Mouse (Mus musculus) liver, embryonic 14.5 days (tissue): ENCODE measurements around the gene Nkd2. TPM values are rescaled to one million over a fixed set of nuclear protein-coding genes. Genes with fewer than 3 reads are reported as not detected.

ENCODE experiments used
- ATAC-seq: fragments of 200-750 bp; cut with Nextera tagmentation; 2 replicates; pipeline ENCODE4 v1.8.0; 2017; ENCODE audit warnings: moderate number of reproducible peaks, mild to moderate bottlenecking, moderate library complexity; ENCODE audit not compliant: insufficient read depth
- DNase-seq, 3 experiments: peaks; one replicate each; pipeline ENCODE4 v3.0.0-alpha.2; 2012 to 2013; ENCODE audit warnings: low read depth in 3 of 3, low spot score in 3 of 3
- H3K27ac ChIP-seq: fragments of 300-500 bp; sonication (generic); 2 replicates; pipeline ENCODE4 v1.5.1; 2014; ENCODE audit warnings: moderate library complexity, mild to moderate bottlenecking, control low read depth, inconsistent platforms
- H3K27me3 ChIP-seq: fragments of 300-500 bp; sonication (generic); 2 replicates; pipeline ENCODE4 v1.6.1; 2014; ENCODE audit warnings: mild to moderate bottlenecking, low read length, moderate library complexity; ENCODE audit not compliant: control insufficient read depth, insufficient read depth
- H3K36me3 ChIP-seq: fragments of 300-500 bp; sonication (generic); replicated peaks from 2 replicates; pipeline ENCODE4 v1.6.1; 2014; ENCODE audit warnings: low read depth; ENCODE audit not compliant: control insufficient read depth, insufficient read depth
- H3K4me1 ChIP-seq, 2 experiments: fragments of 200-500 bp in 1 of 2; fragments of 300-500 bp in 1 of 2; sonication (generic) in 1 of 2; replicated peaks; 2 replicates each; pipeline ENCODE4 v1.6.1; 2012 to 2014; ENCODE audit warnings: antibody characterized with exemption in 1 of 2, inconsistent platforms in 1 of 2, low read length in 1 of 2; ENCODE audit not compliant: control insufficient read depth in 2 of 2, insufficient read depth in 2 of 2
- H3K4me2 ChIP-seq: fragments of 300-500 bp; sonication (generic); 2 replicates; pipeline ENCODE4 v1.6.1; 2014; ENCODE audit warnings: low read depth, mild to moderate bottlenecking, control low read depth, moderate library complexity
- H3K4me3 ChIP-seq, 2 experiments: fragments of 200-500 bp in 1 of 2; fragments of 300-500 bp in 1 of 2; sonication (generic) in 1 of 2; 2 replicates each; pipeline ENCODE4 v1.5.1; 2012 to 2014; ENCODE audit warnings: low read depth in 2 of 2, low read length in 2 of 2, mild to moderate bottlenecking in 2 of 2, control low read depth in 1 of 2, inconsistent platforms in 1 of 2, moderate library complexity in 1 of 2; ENCODE audit not compliant: insufficient read depth in 1 of 2
- H3K9ac ChIP-seq: fragments of 300-500 bp; sonication (generic); replicated peaks from 2 replicates; pipeline ENCODE4 v1.6.1; 2014; ENCODE audit warnings: mild to moderate bottlenecking, control low read depth, moderate library complexity
- H3K9me3 ChIP-seq: fragments of 300-500 bp; sonication (generic); 2 replicates; pipeline ENCODE4 v1.6.1; 2016; ENCODE audit warnings: low read length, mixed read lengths; ENCODE audit not compliant: control insufficient read depth
- CTCF ChIP-seq: IDR thresholded peaks from 2 replicates; pipeline ENCODE4 v1.5.1; 2016; ENCODE audit warnings: antibody characterized with exemption, low read depth, control low read depth
- EP300 ChIP-seq: IDR thresholded peaks from 2 replicates; pipeline ENCODE4 v1.6.1; 2016; ENCODE audit warnings: antibody characterized with exemption, low read depth
- WGBS: fragments of 180-500 bp; shearing (Covaris S2); extraction: QIAGEN DNeasy Blood & Tissue Kit; methylation state at CpG from one replicate; pipeline ENCODE4 v1.1.7; 2014; ENCODE audit not compliant: insufficient replicate concordance; 5-methylcytosine and 5-hydroxymethylcytosine counted together
- polyA plus RNA-seq, 2 experiments: library from polyadenylated mRNA; depleted of rRNA in 1 of 2; stranded (reverse) in 1 of 2; unstranded in 1 of 2; fragments of >200 nt; fragmentation: Nextera tagmentation in 1 of 2; extraction: Ambion mirVana in 1 of 2; gene quantifications; 2 replicates each; pipeline versions ENCODE4 v1.2.1 to v1.2.3; 2012 to 2014

Nkd2 gene
- polyA plus RNA-seq, 2 experiments, result 0.15 to 0.19 TPM

- no peaks in the 10 kb centered on the region for H3K27me3 ChIP-seq
- ATAC-seq (no peak), DNase-seq (no peak)
- no peak overlapping the region for H3K4me3 ChIP-seq
- no peak overlapping the region for H3K4me2 ChIP-seq
- TF ChIP-seq EP300 (no peak), CTCF (no peak)
- H3K9ac ChIP-seq, result no peak overlapping the region
- no peak overlapping the region for H3K27ac ChIP-seq
- H3K36me3 ChIP-seq, result no peaks in the 10 kb centered on the region
- H3K9me3 ChIP-seq, result no peaks in the 10 kb centered on the region
- WGBS, result 83% methylated on average over 4 of the region's 4 CpGs
- H3K4me1 ChIP-seq, result no peaks in the 10 kb centered on the region
Observed at GRCm38 (mm10) chr13:73792176-73792575, 55.3 kb downstream of the Nkd2 start.

GRCm38 (mm10) chr13:73782486-73782885 is 64.9 kb downstream of the Nkd2 start:
- Histone ChIP-seq H3K9me3 (no peaks in the 10 kb centered on the region), H3K27me3 (no peaks in the 10 kb centered on the region), H3K36me3 (no peaks in the 10 kb centered on the region), H3K4me1 (0 out of 4 replicates have a peak, but pooled peaks cover 0 to 2% of the 10 kb centered on the region in 2 experiments), H3K27ac (no peak overlapping the region), H3K4me3 (no peak overlapping the region), H3K4me2 (no peak overlapping the region), H3K9ac (no peak overlapping the region)
- TF ChIP-seq EP300 (no peak), CTCF (no peak)
- ATAC-seq (no peak), DNase-seq (no peak)
- 69% methylated on average over 5 of the region's 5 CpGs for WGBS

- Histone ChIP-seq H3K4me2 (no peak overlapping the region), H3K27me3 (no peaks in the 10 kb centered on the region), H3K9ac (no peak overlapping the region), H3K36me3 (no peaks in the 10 kb centered on the region), H3K27ac (no peak overlapping the region), H3K9me3 (no peaks in the 10 kb centered on the region), H3K4me1 (peaks cover 0 to 13% of the 10 kb centered on the region in 2 experiments; a peak in 1 of 4 replicates), H3K4me3 (no peak overlapping the region)
- DNase-seq (no peak), ATAC-seq (no peak)
- 50% methylated on average over 3 of the region's 3 CpGs for WGBS
- TF ChIP-seq CTCF, result no peak
- TF ChIP-seq EP300, result no peak
Observed at GRCm38 (mm10) chr13:73777578-73777977, 69.9 kb downstream of the Nkd2 start.

GRCm38 (mm10) chr13:73775786-73776185 is 71.6 kb downstream of the Nkd2 start:
- Histone ChIP-seq H3K9ac (no peak overlapping the region), H3K27ac (no peak overlapping the region), H3K9me3 (no peaks in the 10 kb centered on the region), H3K4me1 (peaks cover 0 to 18% of the 10 kb centered on the region in 2 experiments; a peak in 2 of 4 replicates), H3K4me2 (no peak overlapping the region), H3K4me3 (no peak overlapping the region), H3K27me3 (no peaks in the 10 kb centered on the region), H3K36me3 (no peaks in the 10 kb centered on the region)
- WGBS, result 56% methylated on average over 4 of the region's 4 CpGs
- TF ChIP-seq CTCF, result no peak
- TF ChIP-seq EP300, result no peak
- ATAC-seq (no peak), DNase-seq (no peak)

- Histone ChIP-seq H3K9ac (no peak overlapping the region), H3K4me3 (no peak overlapping the region), H3K27ac (no peak overlapping the region), H3K27me3 (no peaks in the 10 kb centered on the region), H3K9me3 (no peaks in the 10 kb centered on the region), H3K4me1 (peaks cover 0 to 32% of the 10 kb centered on the region in 2 experiments; a peak in 2 of 4 replicates), H3K4me2 (no peak overlapping the region), H3K36me3 (no peaks in the 10 kb centered on the region)
- peak; percentile 32; the same call in 1 of the 2 replicates for ATAC-seq
- 56% methylated on average over 4 of the region's 4 CpGs for whole genome bisulfite sequencing
- DNase-seq, result no peak
- no peak for TF ChIP-seq CTCF
- no peak for TF ChIP-seq EP300
Observed at GRCm38 (mm10) chr13:73773519-73774205, 73.8 kb downstream of the Nkd2 start.
